ENCODE assay signal across 8 mouse cellular contexts in the genomic region with DNA sequence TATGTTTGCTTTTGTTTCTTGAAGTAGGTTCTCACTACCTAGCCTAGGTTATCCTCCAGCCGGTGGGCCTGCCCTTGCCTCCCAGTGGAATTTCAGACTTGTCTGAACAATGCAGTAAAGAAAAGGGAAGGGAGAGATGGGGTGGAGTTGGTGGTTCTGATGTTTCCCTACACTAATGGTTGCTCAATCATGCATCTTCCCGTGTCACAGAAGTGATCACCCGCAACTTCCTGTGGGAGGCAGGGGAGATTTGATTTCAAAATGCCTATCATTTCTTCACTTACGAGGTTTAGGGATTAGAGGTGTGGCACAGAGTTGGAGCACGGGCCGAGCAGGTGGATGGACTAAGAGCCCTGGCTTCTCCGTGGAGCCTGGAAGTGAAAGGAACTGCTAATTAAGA. TPM values are rescaled to one million over a fixed set of nuclear protein-coding genes. Genes with fewer than 3 reads are reported as not detected.
DNase-seq lines count a peak whose midpoint lies in the region; ATAC-seq and TF ChIP-seq lines count a peak whose summit lies in the region.

No protein-coding gene starts in this region.

- H3K9me3 ChIP-seq in MEL (replicated peaks; ENCODE audit: insufficient read depth, low read length): no peaks in the 10 kb centered on the region
- H3K9me3 ChIP-seq in heart, embryonic 10.5 days: no peaks in the 10 kb centered on the region
- H3K9me3 ChIP-seq in liver, embryonic 12.5 days (replicated peaks): no peaks in the 10 kb centered on the region
- H3K9me3 ChIP-seq in neural tube, embryonic 13.5 days: no peaks in the 10 kb centered on the region

- no peak for ATAC-seq in liver, embryonic 12.5 days
- no peak for ATAC-seq in neural tube, embryonic 13.5 days (ENCODE audit: low read depth)

- no peak for TF ChIP-seq EP300 in MEL (IDR thresholded peaks at IDR 0.05; ENCODE audit: low read depth in 1 of 2, low read length in 2 of 2)

- H3K4me1 ChIP-seq in MEL (ENCODE audit: control insufficient read depth in 1 of 2, insufficient read depth in 2 of 2, low read length in 2 of 2): peaks cover 4 to 12% of the 10 kb centered on the region in 2 experiments; a peak in 3 of 4 replicates
- H3K4me1 ChIP-seq in heart, embryonic 10.5 days: peaks cover 26% of the 10 kb centered on the region
- peaks cover 43% of the 10 kb centered on the region for H3K4me1 ChIP-seq in liver, embryonic 12.5 days
- H3K4me1 ChIP-seq in neural tube, embryonic 13.5 days (replicated peaks): peaks cover 30% of the 10 kb centered on the region

- no peaks in the 10 kb centered on the region for H3K27me3 ChIP-seq in MEL (ENCODE audit: control insufficient read depth in 1 of 2, insufficient read depth in 2 of 2, low read length in 2 of 2)
- 0 out of 2 replicates have a peak, but pooled peaks cover 4% of the 10 kb centered on the region for H3K27me3 ChIP-seq in heart, embryonic 10.5 days (ENCODE audit: insufficient read depth, poor library complexity, severe bottlenecking)
- 0 out of 2 replicates have a peak, but pooled peaks cover 4% of the 10 kb centered on the region for H3K27me3 ChIP-seq in liver, embryonic 12.5 days (replicated peaks)
- H3K27me3 ChIP-seq in neural tube, embryonic 13.5 days: 0 out of 2 replicates have a peak, but pooled peaks cover 5% of the 10 kb centered on the region

- H3K4me2 ChIP-seq in liver, embryonic 12.5 days: peak overlapping the region; percentile 84
- H3K4me2 ChIP-seq in neural tube, embryonic 13.5 days: peak overlapping the region; percentile 76

- no peak for TF ChIP-seq RAD21 in MEL (IDR thresholded peaks at IDR 0.05; ENCODE audit: low read depth, low read length)

- DNase-seq in cerebellum, adult 9-11 months: peak; percentile 23
- no peak for DNase-seq in cerebellum, adult 8-10 months
- DNase-seq in MEL (ENCODE audit: low read depth, low spot score): peak; percentile 32
- peak; percentile 75 for DNase-seq in heart, embryonic 10.5 days (ENCODE audit: low spot score)
- DNase-seq in right cerebral cortex, adult 18-20 months: no peak
- DNase-seq in adrenal gland, postnatal 14 days: no peak

- peaks cover 7 to 13% of the 10 kb centered on the region in 2 experiments; a peak in 3 of 4 replicates for H3K36me3 ChIP-seq in MEL (ENCODE audit: control insufficient read depth in 1 of 2, insufficient read depth in 2 of 2, low read length in 2 of 2)
- peaks cover 12% of the 10 kb centered on the region for H3K36me3 ChIP-seq in heart, embryonic 10.5 days
- peaks cover 21% of the 10 kb centered on the region for H3K36me3 ChIP-seq in liver, embryonic 12.5 days
- peaks cover 11% of the 10 kb centered on the region for H3K36me3 ChIP-seq in neural tube, embryonic 13.5 days

- H3K27ac ChIP-seq in MEL (ENCODE audit: control insufficient read depth, low read depth, low read length): no peak overlapping the region
- H3K27ac ChIP-seq in heart, embryonic 10.5 days: peak overlapping the region; percentile 95; the same call in 1 of the 2 replicates
- H3K27ac ChIP-seq in liver, embryonic 12.5 days: no peak overlapping the region
- H3K27ac ChIP-seq in neural tube, embryonic 13.5 days (replicated peaks): no peak overlapping the region

- H3K9ac ChIP-seq in MEL (ENCODE audit: control insufficient read depth, low read depth, low read length, poor library complexity, severe bottlenecking): no peak overlapping the region
- peak overlapping the region; percentile 61 for H3K9ac ChIP-seq in liver, embryonic 12.5 days
- no peak overlapping the region for H3K9ac ChIP-seq in neural tube, embryonic 13.5 days

- peak overlapping the region; percentile 6 to 8; a peak in 2 of 4 replicates for H3K4me3 ChIP-seq in MEL (ENCODE audit: control insufficient read depth in 1 of 2, insufficient read depth in 1 of 2, low read depth in 2 of 2, low read length in 2 of 2)
- peak overlapping the region; percentile 91 for H3K4me3 ChIP-seq in heart, embryonic 10.5 days
- peak overlapping the region; percentile 77 for H3K4me3 ChIP-seq in liver, embryonic 12.5 days
- H3K4me3 ChIP-seq in neural tube, embryonic 13.5 days: peak overlapping the region; percentile 82

- H3K79me2 ChIP-seq in MEL (ENCODE audit: control insufficient read depth, insufficient read depth, low read length, poor library complexity): peaks cover 30% of the 10 kb centered on the region

- no peak for TF ChIP-seq CTCF in MEL (IDR thresholded peaks at IDR 0.05 in 2 of 3, conservative IDR thresholded peaks at IDR 0.05 in 1 of 3; ENCODE audit: control insufficient read depth in 1 of 3, insufficient read depth in 1 of 3, low read depth in 2 of 3, low read length in 3 of 3, poor library complexity in 1 of 3, severe bottlenecking in 1 of 3)

- WGBS in heart, embryonic 10.5 days: 43% methylated on average over 7 of the region's 7 CpGs
- 24% methylated on average over 7 of the region's 7 CpGs for WGBS in liver, embryonic 12.5 days (ENCODE audit: insufficient replicate concordance)
- 63% methylated on average over 7 of the region's 7 CpGs for WGBS in neural tube, embryonic 13.5 days

- no peak for TF ChIP-seq POLR2A in MEL (IDR thresholded peaks at IDR 0.05; ENCODE audit: control insufficient read depth in 1 of 2, insufficient read depth in 1 of 2, low read depth in 1 of 2, low read length in 2 of 2, poor library complexity in 1 of 2)

TF ChIP-seq in MEL, 35 proteins besides CTCF, POLR2A, EP300 and RAD21:
- TF ChIP-seq TAL1 (IDR thresholded peaks at IDR 0.05; ENCODE audit: low read length) (no peak), ELF1 (IDR thresholded peaks at IDR 0.05; ENCODE audit: low read depth, low read length) (no peak)

RNA-seq across cellular contexts. Expression of gene Degs1, which starts 0.6 kb away (rescaled TPM):
- 40.3 and 46.3 TPM in 2 replicates for total RNA-seq in MEL (2012; rRNA removed)
- 10 to 100 TPM in 1 of 2 experiments, not detected in 1; 54.3 TPM for polyA plus RNA-seq in MEL (2012; ENCODE audit: insufficient read depth in 1 of 2, insufficient read length in 2 of 2, low read depth in 1 of 2, low replicate concordance in 2 of 2, missing spikeins in 1 of 2)
- polyA plus RNA-seq in heart, embryonic 10.5 days (2016; fragmentation: Nextera tagmentation; extraction: Ambion mirVana): 156 and 164 TPM in 2 replicates
- 105 and 110 TPM in 2 replicates for polyA plus RNA-seq in liver, embryonic 12.5 days (2016; fragmentation: Nextera tagmentation; extraction: Ambion mirVana)
- 80.5 and 82.9 TPM in 2 replicates for polyA plus RNA-seq in neural tube, embryonic 13.5 days (2015; fragmentation: Nextera tagmentation; extraction: Ambion mirVana)
- total RNA-seq in adrenal gland, postnatal 14 days (2021): 78.1 and 86.7 TPM in 2 replicates

RNA-seq across cellular contexts. Expression of gene Fbxo28, which starts 58.2 kb away (rescaled TPM):
- 13.3 and 16.3 TPM in 2 replicates for total RNA-seq in MEL (2012; rRNA removed)
- polyA plus RNA-seq in MEL (2012; ENCODE audit: insufficient read depth in 1 of 2, insufficient read length in 2 of 2, low read depth in 1 of 2, low replicate concordance in 2 of 2, missing spikeins in 1 of 2): 10 to 100 TPM; 17.2 to 72.5 TPM
- polyA plus RNA-seq in heart, embryonic 10.5 days (2016; fragmentation: Nextera tagmentation; extraction: Ambion mirVana): 14.6 and 19.0 TPM in 2 replicates
- polyA plus RNA-seq in liver, embryonic 12.5 days (2016; fragmentation: Nextera tagmentation; extraction: Ambion mirVana): 11.5 and 12.7 TPM in 2 replicates
- 27.2 and 28.1 TPM in 2 replicates for polyA plus RNA-seq in neural tube, embryonic 13.5 days (2015; fragmentation: Nextera tagmentation; extraction: Ambion mirVana)
- 33.2 and 35.1 TPM in 2 replicates for total RNA-seq in adrenal gland, postnatal 14 days (2021)

Comparison
In these comparisons a context has a peak if more than half of its experiments do, and no peak if none do; other contexts are left out.
1. DNase-seq: peak in cerebellum, adult 9-11 months (single experiment), MEL (single experiment) and heart, embryonic 10.5 days (single experiment); none in cerebellum, adult 8-10 months (single experiment), right cerebral cortex, adult 18-20 months (single experiment) and adrenal gland, postnatal 14 days (single experiment).
2. H3K4me3 ChIP-seq: peak in every context shown above with its lines; median percentile 91 in heart, embryonic 10.5 days; 82 in neural tube, embryonic 13.5 days; 77 in liver, embryonic 12.5 days; 7 in MEL.